Mouse (Mus musculus) cerebellum, postnatal 4 days (tissue): ENCODE results near the gene Ssbp4.

Experiments used
- DNase-seq, 2 experiments: peaks; one replicate each; pipeline ENCODE4 v3.0.0; 2022; ENCODE audit warnings: low spot score in 2 of 2, mixed read lengths in 1 of 2

The Ssbp4 gene

DNA sequence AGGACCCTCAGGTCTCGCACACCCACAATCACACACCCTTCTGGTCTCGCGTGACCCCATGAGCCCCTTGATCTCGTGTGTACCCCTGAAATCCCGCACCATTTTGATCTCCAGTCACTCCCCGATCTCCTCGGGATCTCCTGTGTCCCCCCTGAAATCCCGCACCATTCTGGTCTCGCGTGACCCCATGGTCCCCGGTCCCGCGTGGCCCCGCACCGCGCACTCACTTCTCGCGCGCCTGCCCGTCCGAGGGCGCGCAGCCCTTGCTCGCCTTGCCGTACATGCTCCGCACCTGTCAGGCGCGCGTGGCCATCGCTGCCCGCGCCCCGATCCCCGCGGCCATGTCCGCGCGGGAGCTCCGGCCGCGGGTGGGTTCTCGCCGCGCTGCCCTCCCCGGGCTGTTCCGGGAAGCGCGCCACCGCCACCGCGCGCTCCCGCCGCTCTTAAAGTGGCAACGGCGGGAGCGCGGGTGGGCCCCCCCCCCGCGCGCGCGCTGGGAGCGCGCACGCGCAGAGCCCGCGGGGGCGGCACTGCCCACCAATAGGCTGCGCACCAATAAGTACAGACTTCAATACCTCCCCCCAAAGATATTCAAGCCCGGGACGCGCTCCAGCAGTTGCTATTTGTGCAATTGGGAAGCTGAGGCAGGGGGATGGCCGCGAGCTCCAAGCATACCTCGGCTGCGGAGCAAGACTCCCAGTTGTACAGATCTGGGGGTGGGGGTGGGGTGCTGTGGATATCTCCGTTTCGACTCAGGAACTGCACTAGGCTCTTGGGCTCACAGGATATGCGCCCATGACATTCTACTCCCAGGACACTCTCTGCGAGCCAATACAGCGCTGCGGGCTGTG is 549 bp downstream of the Ssbp4 start:
- peak in 1 of 2 experiments; percentile 63 for DNase-seq

DNA sequence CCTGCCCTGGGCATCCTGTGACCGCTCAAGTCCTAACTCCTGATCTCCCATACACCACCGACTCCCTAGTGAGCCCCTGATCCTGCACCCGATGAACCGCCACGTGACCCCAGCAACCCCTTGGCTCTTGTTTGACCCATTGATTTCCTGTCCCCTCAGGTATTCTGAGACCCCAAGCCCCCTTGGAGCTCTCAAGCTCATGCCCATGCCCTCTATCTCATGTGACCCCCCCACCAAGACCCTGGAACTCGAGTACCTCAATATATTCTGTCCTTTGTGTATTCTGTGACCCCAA is 1.1 kb downstream of the Ssbp4 start:
- no peak for DNase-seq

- DNase-seq, result no peak
Measured at GRCm38 (mm10) chr8:70606780-70607602, 1.7 kb downstream of the Ssbp4 start.

DNA sequence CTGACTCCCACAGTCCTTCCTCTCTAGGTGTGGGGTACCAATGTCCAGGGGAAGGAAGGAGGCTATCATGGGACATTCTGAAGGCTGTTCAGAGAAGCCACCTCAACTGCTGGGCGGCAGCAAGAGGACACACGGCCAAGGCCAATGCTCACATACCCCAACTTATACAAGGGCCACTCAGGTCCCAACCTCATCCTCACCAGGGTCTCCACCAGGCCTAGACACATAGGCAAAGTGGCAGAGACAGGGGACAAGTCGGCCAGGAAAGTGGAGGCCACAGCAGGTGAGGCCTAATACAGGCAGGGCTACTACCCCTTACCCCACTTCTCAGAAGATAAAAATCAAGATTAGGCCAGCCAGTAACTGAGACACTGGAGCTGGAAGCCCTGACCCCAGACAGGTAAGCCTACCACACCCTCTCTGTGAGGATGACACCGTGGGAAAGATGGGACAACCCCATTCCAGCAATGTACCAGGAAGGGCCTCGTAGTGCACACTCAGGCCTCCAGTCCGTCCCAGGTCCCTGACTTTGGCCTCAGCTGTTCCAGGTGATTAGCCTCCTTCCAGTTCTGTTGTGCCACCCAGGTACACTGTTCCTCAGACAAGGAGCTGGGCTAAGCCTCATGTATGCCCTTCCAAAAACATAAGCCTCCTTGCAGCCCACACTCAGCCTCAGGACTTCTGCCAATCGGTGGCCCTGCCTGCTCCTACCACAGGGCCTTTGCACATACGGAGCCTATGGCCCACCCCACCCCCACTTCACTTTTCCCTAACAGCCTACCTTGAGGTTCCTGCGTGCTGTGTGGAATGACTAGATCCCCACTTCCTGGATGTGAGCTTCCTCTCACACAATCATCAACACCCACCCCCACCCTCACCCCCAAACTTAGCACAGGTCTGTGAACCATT is 2.5 kb downstream of the Ssbp4 start:
- DNase-seq, result no peak

- no peak for DNase-seq
Measured at GRCm38 (mm10) chr8:70604558-70604957, 4.1 kb downstream of the Ssbp4 start.

GRCm38 (mm10) chr8:70602139-70602811 is 6.4 kb downstream of the Ssbp4 start:
- no peak for DNase-seq

DNA sequence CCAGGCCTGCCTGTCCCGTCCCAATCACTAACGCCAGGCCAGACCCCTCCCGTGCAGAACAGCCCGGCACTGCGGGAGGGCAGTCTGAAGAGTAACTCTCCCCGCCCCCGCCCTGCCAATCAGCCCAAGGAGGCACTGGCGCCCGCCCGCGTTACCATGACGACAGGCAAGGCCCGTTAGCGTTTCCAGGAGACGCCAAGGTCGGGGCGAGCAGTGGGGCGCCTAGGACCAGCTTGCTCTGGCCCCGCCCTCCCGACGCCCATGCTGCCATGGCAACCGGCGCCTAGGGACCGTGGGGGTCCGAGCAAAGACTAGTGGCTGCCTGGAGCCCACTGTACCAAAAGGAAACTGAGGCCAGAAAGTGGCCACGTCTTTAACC is 7.4 kb downstream of the Ssbp4 start:
- peak; percentile 79 to 93 for DNase-seq

- DNase-seq, result no peak
Measured at GRCm38 (mm10) chr8:70600473-70601270, 8.0 kb downstream of the Ssbp4 start.

DNA sequence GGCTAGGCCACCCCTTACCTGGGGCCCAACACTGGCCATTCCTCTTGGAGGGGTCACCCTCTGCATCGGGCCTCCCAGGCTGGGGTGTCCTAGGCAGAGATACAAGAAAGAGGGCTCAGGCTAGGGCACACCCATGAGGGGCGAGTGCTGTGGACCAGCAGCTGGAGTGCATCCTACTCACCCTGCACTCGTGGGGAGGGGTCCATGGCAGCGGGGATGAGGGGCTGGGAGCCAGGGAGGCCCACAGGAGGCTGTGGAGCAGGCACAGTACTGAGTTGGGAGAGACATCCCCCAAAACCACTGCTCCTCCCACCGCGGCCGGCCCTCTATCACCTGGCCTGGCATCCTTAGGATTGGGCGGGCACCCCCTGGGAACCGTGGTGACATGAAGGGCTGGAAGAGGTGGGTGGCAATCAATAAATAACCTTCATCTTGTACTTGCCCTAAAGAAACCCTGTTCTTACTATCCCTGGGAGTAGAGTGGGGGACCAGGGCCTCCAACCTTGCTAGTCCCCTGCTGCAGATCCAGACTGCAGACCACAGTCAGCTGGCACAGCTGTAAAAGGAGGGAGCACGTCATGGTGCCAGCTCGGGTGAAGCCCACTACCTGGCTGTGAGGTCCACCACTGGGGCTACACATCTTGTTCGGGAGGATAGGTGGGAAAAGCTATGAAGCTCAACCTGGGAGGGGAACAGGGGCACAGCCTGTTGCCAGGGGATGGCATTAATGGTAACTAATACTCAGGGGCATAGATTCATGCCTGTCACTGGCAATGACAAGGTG is 9.0 kb downstream of the Ssbp4 start:
- DNase-seq, result no peak

DNA sequence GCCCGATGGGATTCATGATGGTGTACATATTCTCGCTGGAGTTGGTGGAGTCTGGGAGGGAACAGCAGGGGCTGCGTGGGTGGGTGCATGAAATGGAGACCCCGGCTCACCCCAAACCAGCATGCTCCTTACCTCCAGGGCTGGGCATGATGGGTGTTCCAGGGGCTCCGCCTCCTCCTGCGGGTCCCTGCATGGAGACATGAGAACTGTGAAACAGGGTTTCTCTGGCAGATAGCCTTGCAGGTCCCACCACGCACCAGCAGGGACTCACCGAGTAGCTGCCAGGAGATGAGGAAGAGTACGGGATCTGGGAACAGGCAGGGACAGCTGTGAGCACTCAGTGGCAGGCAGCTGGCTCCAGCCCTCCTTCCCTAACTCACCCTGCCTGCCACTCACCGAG is 9.9 kb downstream of the Ssbp4 start:
- no peak for DNase-seq

- DNase-seq, result peak in 1 of 2 experiments; percentile 83
Measured at GRCm38 (mm10) chr8:70598283-70598682, 10.4 kb downstream of the Ssbp4 start.

- DNase-seq, result no peak
Measured at GRCm38 (mm10) chr8:70597417-70598272, 11.0 kb downstream of the Ssbp4 start.

DNA sequence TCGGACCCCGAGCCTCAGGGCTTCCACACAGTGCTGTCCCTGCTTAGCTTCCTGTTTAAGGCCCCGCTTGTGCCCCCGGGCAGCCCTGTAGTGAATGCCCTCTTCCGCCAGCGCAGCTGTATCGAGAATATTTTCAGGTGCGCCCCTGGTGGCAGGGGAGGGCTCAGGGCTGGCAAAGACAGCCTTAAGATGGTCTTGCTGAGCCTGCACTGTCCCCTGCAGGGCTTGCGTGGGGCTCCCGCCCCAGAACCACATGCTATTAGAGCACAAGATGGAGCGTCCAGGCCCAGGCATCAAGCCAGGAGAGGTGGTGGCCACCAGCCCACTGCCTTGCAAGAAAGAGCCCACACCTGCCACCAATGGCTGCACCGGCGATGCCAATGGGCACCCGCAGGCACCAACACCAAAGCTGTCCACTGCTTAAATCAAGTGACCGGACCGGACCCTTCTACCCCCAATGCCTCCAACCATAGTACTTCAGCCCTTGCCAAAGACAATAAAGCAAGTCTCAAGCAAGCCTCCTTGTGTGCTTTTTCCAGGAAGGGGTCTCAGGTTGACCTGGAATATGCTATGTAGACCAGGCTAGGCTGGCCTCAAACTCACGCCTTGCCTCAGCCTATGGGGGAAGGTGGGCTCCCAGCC is 11.8 kb downstream of the Ssbp4 start:
- peak in 1 of 2 experiments; percentile 49 for DNase-seq

DNA sequence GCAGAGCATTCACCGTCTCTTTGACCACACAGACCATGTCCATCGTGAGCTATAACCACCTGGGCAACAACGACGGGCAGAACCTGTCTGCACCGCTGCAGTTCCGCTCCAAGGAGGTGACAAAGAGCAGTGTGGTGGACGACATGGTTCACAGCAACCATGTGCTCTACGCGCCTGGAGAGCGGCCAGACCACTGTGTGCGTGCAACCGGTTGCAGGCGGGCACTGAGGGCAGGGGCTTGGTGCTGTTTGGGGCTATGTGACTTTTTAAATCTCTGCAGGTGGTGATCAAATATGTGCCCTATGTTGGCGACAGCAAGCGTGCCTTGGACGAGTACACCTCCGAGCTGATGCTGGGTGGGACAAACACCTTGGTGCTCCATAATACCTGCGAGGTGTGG is 12.5 kb downstream of the Ssbp4 start:
- DNase-seq, result no peak

DNA sequence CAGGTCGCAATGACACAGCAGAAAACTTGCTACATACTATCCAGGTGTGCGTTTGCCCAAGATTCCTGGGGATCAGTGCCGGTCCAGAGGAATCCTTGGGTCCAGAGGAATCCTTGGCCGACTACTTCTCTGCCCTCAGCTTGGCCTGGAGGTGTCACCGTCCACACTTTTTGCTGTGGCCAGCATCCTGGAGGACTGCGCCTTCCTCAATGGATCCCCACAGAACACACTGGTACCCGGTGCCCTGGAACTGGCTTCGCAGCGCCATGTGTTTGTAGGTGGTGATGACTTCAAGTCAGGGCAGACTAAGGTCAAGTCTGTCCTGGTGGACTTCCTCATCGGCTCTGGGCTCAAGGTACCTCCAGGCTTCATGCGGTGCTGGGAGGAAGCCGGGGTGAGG is 12.9 kb downstream of the Ssbp4 start:
- DNase-seq, result no peak

GRCm38 (mm10) chr8:70594621-70595564 is 13.8 kb downstream of the Ssbp4 start:
- peak in 1 of 2 experiments; percentile 39 for DNase-seq

DNA sequence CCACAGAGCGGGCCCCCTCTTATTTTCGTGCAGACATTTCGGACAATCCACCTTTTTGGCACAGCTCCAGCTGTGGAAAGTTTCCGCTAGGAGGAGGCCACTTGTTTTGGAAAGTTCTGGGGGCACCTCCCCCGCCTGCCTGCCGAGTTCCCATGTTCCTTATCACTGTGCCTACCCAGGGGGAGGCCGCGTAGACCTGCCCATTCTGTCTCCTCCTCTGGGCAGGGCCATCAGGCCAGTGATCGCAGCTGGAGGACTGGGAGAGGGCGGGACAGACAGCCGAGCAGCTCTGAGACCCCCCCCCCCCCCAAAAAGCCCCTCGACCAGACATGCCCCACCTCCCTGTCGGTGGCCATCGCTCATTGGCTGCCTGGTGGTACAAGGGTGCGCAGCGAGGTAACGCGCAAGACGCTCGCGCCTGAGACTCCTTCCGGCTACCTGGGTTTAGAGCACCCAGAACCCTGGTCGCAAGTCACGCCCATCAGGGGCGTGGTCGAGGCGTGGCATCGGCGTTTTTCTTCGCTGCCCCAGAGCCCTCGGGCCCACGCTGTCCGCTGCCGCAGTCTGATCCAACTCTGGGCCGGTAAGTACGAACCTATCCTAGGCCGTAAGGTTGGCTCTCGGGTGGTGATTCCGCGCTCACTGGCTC is 14.6 kb downstream of the Ssbp4 start, which contains the start of gene Isyna1:
TSS of gene Isyna1 (plus strand) at position 413 of the 649 bp plus-strand sequence.
- DNase-seq, result peak in 1 of 2 experiments; percentile 72
